Mouse (Mus musculus) v-Abl transformed pro-B cells (cell line): ENCODE results near the gene Reep3.

Experiments
- in situ Hi-C, 2 experiments: fragments of 400-800 bp; cut with MboI; formaldehyde crosslinking; loops; one replicate each; pipeline ENCODE4 v1.15.1; 2025; ENCODE audit not compliant: unreplicated experiment in 2 of 2

The Reep3 gene

DNA sequence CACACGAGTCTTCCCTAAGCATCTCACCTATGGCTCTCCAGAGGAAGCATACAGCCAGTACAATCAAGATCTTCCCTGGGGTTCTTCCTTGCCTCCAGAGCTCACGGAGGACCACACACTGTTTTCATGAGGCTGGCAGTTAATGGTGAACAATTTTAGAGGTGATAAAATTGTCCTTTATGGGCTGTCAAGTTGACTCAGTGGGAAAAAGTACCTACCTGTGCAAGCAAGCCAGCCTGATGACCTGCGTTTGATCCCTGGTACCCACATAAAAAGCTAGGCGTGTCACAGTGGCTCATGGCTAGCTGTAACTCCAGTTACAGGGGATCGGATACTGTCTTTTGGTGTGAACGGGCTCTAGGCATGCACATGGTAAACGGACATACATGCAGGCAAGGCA lies 10.8 kb downstream of the Reep3 start:
- in situ Hi-C loops, result loop anchor here (10.0 to 25.0 kb wide), 3 partner anchors 171 to 676 kb away; partner anchors contain the start of genes Ado (in 1 of the 2) and Egr2 (in 1 of the 2)

DNA sequence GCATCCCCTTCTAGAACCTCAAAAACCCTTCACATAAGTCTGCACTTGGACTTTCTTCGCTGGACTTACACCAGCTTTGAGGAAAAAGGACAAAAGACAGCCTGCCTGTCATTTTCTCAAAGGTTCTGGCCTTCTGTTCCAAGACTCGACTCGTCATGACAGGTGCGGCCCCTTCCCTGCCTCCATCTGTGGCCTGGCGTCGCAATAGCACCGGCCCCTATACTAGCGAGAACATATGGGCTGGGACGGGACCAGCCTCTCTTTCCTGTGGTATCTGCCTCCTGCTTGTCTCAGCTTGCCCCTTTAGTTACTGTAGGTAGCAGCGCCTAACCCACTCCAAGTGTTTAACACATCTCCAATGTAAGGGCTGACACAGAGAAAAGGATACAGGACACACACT lies 11.6 kb downstream of the Reep3 start:
- in situ Hi-C loops, result loop anchor here (10.0 to 25.0 kb wide), 3 partner anchors 170 to 677 kb away; partner anchors contain the start of genes Ado (in 1 of the 2) and Egr2 (in 1 of the 2)

DNA sequence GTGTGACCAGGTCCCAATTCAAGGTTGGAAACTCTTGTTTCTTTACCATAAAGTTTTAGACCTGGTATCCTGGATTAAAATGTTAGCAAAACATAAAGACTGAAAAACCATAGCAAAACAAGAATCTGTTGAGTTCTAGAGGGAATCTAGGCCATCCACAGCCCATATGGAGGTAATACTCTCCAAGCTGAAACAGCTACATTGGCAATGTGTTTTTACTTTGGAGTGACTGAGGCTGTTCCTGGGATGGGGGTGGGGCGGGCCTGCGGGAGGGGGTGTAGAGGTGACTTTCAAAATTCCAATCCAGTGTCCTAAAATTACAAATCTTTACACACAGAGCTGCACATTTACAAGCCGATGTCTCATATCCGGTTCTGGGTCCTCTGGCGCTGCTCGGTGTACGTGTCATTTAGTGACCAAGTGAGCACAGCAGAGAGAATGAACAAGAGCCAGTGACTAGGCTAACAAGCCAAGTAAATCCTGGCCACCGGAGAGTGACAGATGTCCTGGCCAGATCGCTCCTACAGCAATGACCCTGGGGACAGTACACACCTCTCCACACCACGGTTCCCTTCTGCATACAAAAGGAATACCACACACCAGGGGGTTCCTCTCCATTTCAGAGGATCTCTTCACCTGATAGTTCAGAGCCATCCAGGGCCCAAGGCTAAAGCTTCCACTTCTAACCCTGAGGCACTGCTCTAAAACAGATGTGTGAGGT lies 13.1 kb downstream of the Reep3 start:
- in situ Hi-C loops, result loop anchor here (10.0 to 25.0 kb wide), 3 partner anchors 169 to 679 kb away; partner anchors contain the start of genes Ado (in 1 of the 2) and Egr2 (in 1 of the 2)

GRCm38 (mm10) chr10:67082531-67082930 lies 14.2 kb downstream of the Reep3 start:
- in situ Hi-C loops, result loop anchor here (10.0 to 25.0 kb wide), 3 partner anchors 168 to 680 kb away; partner anchors contain the start of genes Ado (in 1 of the 2) and Egr2 (in 1 of the 2)

DNA sequence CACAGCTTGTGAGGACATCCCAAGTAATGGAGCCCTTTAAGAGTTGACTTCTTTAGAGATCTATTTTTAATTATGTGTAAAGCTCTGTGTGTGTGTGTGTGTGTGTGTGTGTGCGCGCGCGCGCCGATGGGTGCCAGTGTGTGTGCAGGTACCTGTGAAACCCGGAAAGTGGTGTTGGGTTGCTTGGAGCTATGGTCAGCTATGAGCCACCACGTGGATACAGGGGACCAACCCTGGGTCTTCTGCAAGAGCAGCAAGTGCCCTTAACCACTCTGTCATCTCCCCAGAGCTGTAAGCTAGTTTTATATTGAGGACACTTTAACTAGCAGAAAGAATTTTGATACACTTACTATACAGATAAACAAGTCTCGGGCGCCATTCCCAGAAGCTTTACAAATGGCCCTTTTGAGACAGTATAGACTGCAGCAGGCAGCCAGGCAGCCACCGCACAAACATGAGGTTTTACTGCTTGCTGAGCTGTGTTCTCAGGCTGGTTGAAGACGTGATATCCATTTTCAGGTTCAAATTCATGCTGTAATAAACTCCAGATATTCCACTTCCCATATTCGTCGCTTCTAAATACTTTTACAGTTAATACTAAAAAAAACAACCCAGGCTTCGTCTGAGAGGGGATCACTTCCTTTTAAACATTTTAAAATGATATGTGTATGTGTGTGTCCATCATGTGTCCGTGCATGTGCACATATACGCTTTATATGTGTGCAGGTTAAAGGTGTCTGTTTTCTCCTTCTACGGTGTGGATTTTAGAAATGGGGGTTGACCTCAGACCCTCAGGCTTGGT lies 15.3 kb downstream of the Reep3 start:
- in situ Hi-C loops, result loop anchor here (10.0 to 25.0 kb wide), 3 partner anchors 167 to 681 kb away; partner anchors contain the start of genes Ado (in 1 of the 2) and Egr2 (in 1 of the 2)

- in situ Hi-C loops, result loop anchor here in 1 of 2 experiments (25.0 kb wide), 2 partner anchors 458 to 683 kb away; partner anchors contain the start of genes Ado and Egr2
Measured at GRCm38 (mm10) chr10:67079030-67079429, 17.7 kb downstream of the Reep3 start.

- in situ Hi-C loops, result loop anchor here in 1 of 2 experiments (25.0 kb wide), 2 partner anchors 461 to 686 kb away; partner anchors contain the start of genes Ado and Egr2
Measured at GRCm38 (mm10) chr10:67075931-67076878, 20.5 kb downstream of the Reep3 start.

DNA sequence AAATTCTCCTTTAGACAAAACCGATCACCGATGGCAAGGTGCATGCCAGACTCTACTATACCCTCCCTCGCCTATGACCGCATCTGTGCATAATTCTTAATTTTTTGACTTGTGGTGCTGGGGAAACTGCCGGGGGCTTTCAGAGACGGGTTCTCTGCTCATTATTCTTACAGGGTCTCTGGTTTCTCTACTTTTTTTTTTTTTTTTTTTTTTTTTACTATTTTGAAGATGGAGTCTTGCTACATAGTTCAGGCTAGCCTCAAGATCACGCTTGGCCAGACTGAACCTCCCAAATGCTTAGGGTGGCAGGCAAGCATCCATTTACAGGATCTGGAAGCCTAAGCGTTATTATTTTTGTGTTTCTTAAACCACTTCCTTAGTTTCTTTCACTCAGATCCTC lies 23.2 kb downstream of the Reep3 start:
- in situ Hi-C loops, result no loop called here

DNA sequence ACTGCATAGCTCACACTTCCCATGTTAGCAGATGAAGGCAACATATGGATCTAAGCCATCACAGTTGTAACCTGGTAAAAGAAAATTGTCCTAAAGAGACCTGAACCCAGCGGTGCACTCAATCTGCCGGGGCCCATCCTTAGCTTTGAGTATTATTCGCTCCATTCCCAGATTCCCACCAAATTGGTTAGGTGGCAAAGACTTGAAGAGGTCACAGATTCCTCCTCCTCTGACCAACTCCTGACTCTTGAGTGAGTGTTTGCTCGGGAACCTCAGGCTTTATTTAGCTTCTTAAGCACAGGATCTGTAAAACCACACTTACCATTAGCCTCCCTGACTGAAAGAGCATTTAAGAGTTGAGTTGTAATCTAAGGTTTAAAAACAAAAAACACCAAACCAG lies 24.1 kb downstream of the Reep3 start:
- in situ Hi-C loops, result no loop called here

- in situ Hi-C loops, result no loop called here
Measured at GRCm38 (mm10) chr10:67071884-67072283, 24.9 kb downstream of the Reep3 start.

DNA sequence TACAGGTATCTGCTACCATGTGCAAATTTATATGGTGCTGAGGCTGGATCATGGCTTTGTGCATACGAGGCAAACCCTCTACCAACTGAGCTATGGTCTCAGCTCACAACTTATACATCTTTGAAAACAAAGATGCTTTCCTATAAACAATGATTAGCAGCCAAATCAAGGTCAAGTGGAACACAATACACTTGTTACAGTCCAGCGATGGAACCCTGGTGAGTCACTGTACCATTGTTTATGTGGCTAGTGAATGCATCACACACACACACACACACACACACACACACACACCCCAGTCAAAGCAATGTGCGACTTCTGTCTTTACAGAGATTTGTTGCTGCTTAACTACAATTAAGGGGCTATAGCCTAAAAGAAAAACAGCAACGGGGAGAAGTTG lies 25.4 kb downstream of the Reep3 start:
- in situ Hi-C loops, result no loop called here

- in situ Hi-C loops, result no loop called here
Measured at GRCm38 (mm10) chr10:67069013-67069412, 27.7 kb downstream of the Reep3 start.

DNA sequence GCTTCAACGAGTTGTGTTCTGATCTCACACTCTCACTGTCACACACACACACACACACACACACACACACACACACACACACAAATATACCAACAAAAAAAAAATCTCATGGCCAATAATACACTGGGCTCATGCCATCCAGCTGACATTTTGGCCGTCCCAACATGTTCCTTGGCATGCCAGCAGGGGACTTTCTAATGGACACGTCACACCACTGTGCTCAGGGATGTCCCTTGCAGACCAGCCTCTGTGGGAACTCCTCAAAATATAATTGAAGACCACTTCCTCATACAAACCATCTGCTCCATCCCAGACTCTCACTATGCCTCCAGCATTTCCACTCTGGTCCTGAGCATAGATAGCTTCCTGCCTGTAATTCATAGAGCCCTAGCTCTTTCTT lies 30.3 kb downstream of the Reep3 start:
- in situ Hi-C loops, result no loop called here

DNA sequence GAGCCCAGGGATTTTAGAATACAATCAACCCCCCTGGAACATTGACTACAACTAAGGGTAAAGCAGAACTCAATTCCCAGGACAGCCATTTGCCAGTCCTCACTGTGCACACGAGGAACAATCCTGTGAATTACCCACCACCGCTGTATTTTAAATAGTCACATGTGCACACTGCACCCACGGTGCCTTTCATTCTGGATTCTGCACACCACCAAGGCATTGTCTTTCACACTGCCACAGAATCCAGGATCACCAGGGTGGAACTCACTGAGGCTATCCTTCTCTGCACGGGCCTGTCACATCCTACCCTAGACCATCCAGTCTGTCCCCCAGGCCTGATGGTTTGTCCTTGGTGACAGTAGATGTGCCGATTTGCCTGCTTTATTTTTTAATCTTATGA lies 30.8 kb downstream of the Reep3 start:
- in situ Hi-C loops, result no loop called here

DNA sequence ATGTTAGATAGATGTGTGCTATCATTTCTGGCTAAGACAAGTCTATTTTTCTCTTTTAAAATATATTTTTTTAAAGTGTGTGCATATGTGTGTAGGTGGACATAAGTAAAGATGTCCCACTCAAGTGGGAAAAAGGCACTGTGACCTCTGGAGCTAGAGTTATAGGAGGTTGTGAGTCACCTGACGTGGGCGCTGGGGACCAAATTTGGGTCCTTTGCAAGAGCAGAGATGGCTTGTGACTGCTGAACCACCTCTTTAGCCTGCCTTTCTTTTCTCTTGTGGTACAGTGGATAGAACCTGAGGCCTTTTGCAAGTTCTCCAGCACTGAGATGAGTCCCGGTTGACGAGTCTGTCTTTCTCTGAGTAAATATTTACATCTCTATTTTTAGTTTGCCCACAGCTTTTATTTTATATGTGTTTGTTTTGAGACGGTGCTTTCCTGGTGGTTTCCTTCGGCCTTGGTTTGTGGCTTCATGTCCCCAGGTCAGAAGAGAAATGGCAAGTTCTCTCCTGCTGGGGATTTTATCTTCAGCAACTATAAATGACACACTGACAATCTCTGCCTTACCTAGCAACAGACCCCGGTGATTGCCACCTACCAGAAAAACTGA lies 31.4 kb downstream of the Reep3 start:
- in situ Hi-C loops, result no loop called here

DNA sequence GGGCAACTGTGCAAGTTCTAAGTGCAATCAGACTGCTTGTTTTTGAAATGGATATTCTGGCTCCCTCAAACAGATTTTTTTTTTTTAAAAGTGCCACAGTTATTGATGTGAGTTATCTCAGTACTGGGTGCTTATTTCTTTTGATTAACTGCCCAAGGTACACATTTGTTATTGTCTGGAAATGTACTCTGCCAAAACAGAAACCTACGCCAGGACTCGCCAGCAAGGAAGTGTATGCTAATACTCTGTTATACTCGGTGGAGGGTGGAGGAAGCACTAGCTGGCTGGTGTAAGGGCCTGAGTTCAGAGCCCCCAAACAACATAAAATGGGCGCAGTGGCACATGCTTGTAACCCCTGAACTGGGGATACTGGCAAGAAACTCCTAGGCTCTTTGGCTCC lies 34.9 kb downstream of the Reep3 start:
- in situ Hi-C loops, result no loop called here

DNA sequence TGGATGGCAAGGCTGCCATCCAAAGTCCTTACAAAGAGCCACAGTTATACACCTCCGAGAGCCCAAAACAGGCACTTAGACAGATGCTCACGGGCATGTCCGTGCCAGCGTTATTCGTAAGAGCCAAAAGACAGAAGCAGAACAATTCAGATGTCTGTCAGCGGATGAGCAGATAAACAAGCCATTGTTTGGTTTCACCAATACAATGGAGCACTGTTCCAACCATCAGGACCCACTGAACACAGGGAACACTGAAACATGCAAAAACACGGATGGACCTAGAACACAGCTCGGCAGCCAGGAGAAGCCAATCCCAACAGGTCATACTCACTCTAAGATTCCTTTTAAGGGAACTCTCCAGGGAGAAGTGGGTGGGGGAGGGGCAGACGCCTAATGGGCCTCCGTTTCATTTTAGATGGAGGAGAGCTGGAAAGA lies 35.4 kb downstream of the Reep3 start:
- in situ Hi-C loops, result no loop called here

DNA sequence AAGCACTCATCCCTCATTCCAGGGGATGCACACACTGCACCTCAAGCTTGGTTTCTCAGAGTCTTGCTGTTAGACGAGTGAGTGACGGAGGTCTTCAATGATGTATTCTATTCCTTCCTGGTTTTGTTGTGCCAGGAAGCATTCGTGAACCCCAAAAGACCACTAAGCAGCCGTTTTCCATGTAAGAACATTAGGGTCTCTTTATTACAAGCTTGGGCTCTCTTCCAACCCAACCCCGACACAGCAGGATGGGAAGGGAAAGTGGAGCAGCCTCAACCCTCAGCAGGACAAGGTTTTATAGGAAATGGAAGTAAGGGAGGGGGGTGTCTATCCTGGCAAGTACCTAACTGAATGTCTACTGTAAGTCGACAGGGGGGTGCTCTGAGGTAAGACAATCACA lies 38.0 kb downstream of the Reep3 start:
- in situ Hi-C loops, result no loop called here

- in situ Hi-C loops, result no loop called here
Measured at GRCm38 (mm10) chr10:67058297-67058696, 38.4 kb downstream of the Reep3 start.

- in situ Hi-C loops, result no loop called here
Measured at GRCm38 (mm10) chr10:67057696-67058095, 39.0 kb downstream of the Reep3 start.
